Comparison of ENCODE assay signal across 35 mouse cellular contexts in the genomic region with DNA sequence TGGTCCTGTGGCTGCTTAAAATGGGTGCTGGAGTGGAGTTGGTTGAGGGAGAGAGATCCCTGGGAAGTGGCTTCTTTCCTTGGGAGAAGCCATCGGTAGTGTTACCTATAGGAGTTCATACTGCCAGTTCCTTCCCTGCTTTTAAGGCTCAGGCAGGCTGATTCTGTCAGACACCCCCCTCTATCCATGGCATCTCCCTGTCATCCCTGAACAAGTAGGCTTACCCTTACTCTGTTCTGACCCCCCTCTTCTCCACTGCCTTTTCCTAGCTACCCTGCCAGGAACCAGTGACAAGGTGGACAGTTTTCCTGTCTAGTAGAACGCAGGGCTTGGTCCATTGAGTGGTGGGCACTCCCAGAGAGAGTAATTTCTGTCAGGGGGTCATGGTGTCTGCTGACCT. TPM values are rescaled to one million over a fixed set of nuclear protein-coding genes. Genes with fewer than 3 reads are reported as not detected.
DNase-seq lines count a peak whose midpoint lies in the region; ATAC-seq and TF ChIP-seq lines count a peak whose summit lies in the region.
"Had no signal": no experiment of that assay in that cellular context is flagged by ENCODE, and none has a peak within 500 bp of the region (broad histone marks: within the 10 kb centered on the region; RNA-seq: fewer than 3 reads in every experiment).

No protein-coding gene starts in this region.

- no peak overlapping the region for H3K9ac ChIP-seq in intestine, postnatal 0 days (ENCODE audit: low read depth, low read length)
- H3K9ac ChIP-seq in intestine, embryonic 15.5 days = no peak overlapping the region
- no peak overlapping the region for H3K9ac ChIP-seq in liver, embryonic 15.5 days

- peak; percentile 49 for DNase-seq in cerebellum, adult 9-10 months
- no peak for DNase-seq in cerebellum, adult 2 months
- peak; percentile 89 for DNase-seq in heart, adult 11 months
- no peak for DNase-seq in heart, postnatal 25 days (ENCODE audit: low spot score)
- no peak for DNase-seq in liver
- DNase-seq: adrenal gland, postnatal 10 days; adrenal gland, postnatal 36 days; B cell, adult 2 months; cerebellum, adult 11 months; cerebellum, postnatal 10 days; cerebellum, postnatal 36 days; gastrocnemius, postnatal 25 days; heart, postnatal 4 days; kidney, adult 11 months; kidney, adult 8-10 months had no signal

- no peaks in the 10 kb centered on the region for H3K27me3 ChIP-seq in cerebellum, adult 2 months (ENCODE audit: control insufficient read depth, insufficient read depth, low read length)
- H3K27me3 ChIP-seq in intestine, postnatal 0 days (replicated peaks; ENCODE audit: control insufficient read depth, insufficient read depth, low read length) = no peaks in the 10 kb centered on the region
- no peaks in the 10 kb centered on the region for H3K27me3 ChIP-seq in intestine, embryonic 15.5 days (replicated peaks)
- H3K27me3 ChIP-seq in liver, embryonic 15.5 days = peaks cover 11% of the 10 kb centered on the region; the same call in 1 of the 2 replicates

- peaks cover 4% of the 10 kb centered on the region; the same call in 1 of the 2 replicates for H3K36me3 ChIP-seq in intestine, postnatal 0 days (ENCODE audit: control insufficient read depth, insufficient read depth)
- H3K36me3 ChIP-seq in intestine, embryonic 15.5 days = 0 out of 2 replicates have a peak, but pooled peaks cover 4% of the 10 kb centered on the region
- 0 out of 2 replicates have a peak, but pooled peaks cover 5% of the 10 kb centered on the region for H3K36me3 ChIP-seq in liver, embryonic 15.5 days (replicated peaks)

- H3K9me3 ChIP-seq in intestine, postnatal 0 days (ENCODE audit: control insufficient read depth) = no peaks in the 10 kb centered on the region
- no peaks in the 10 kb centered on the region for H3K9me3 ChIP-seq in intestine, embryonic 15.5 days
- H3K9me3 ChIP-seq in liver, embryonic 15.5 days (replicated peaks) = no peaks in the 10 kb centered on the region
- H3K9me3 ChIP-seq: forebrain, embryonic 10.5 days; forebrain, embryonic 13.5 days; G1E had no signal

- peaks cover 14% of the 10 kb centered on the region for H3K4me1 ChIP-seq in cerebellum, adult 2 months (ENCODE audit: control insufficient read depth, insufficient read depth, low read length)
- H3K4me1 ChIP-seq in intestine, postnatal 0 days (replicated peaks; ENCODE audit: control insufficient read depth, insufficient read depth, low read length) = 0 out of 2 replicates have a peak, but pooled peaks cover 6% of the 10 kb centered on the region
- H3K4me1 ChIP-seq in intestine, embryonic 15.5 days (replicated peaks) = peaks cover 38% of the 10 kb centered on the region
- H3K4me1 ChIP-seq in liver, embryonic 15.5 days (replicated peaks) = peaks cover 64% of the 10 kb centered on the region

- intact Hi-C loops in heart, postnatal 25 days (cut with DNase I) = loop anchor here (10.0 kb wide), 1 partner anchor 310 kb away; the partner anchor contains the start of genes Mrgbp and Ogfr

- no peak overlapping the region for H3K4me3 ChIP-seq in cerebellum, adult 2 months (replicated peaks; ENCODE audit: insufficient read depth, low read depth, low read length)
- no peak overlapping the region for H3K4me3 ChIP-seq in intestine, postnatal 0 days (ENCODE audit: low read depth, low read length)
- H3K4me3 ChIP-seq in intestine, embryonic 15.5 days (replicated peaks) = no peak overlapping the region
- H3K4me3 ChIP-seq in liver, embryonic 15.5 days (replicated peaks) = no peak overlapping the region

- TF ChIP-seq CTCF in cerebellum, adult 2 months (IDR thresholded peaks at IDR 0.05; ENCODE audit: borderline replicate concordance, insufficient read depth, low read depth, low read length) = no peak
- TF ChIP-seq CTCF in intestine, postnatal 0 days (IDR thresholded peaks at IDR 0.05; ENCODE audit: low read depth) = no peak

- H3K27ac ChIP-seq in cerebellum, adult 2 months (ENCODE audit: insufficient read depth, low read length) = no peak overlapping the region
- no peak overlapping the region for H3K27ac ChIP-seq in intestine, postnatal 0 days (ENCODE audit: low read depth, low read length)
- no peak overlapping the region for H3K27ac ChIP-seq in intestine, embryonic 15.5 days
- H3K27ac ChIP-seq in liver, embryonic 15.5 days (replicated peaks) = no peak overlapping the region
- H3K27ac ChIP-seq: forebrain, embryonic 13.5 days; hindbrain, embryonic 14.5 days; hindbrain, postnatal 0 days had no signal

- WGBS in cerebellum, adult 2 months = 88% methylated on average over 2 of the region's 2 CpGs
- 92% methylated on average over 2 of the region's 2 CpGs for WGBS in intestine, postnatal 0 days
- WGBS in intestine, embryonic 15.5 days = 86% methylated on average over 2 of the region's 2 CpGs
- WGBS in liver, embryonic 15.5 days (ENCODE audit: insufficient replicate concordance) = 64% methylated on average over 2 of the region's 2 CpGs

- 0 out of 2 replicates have a peak overlapping the region, but pooled peaks have one; percentile 97 for H3K4me2 ChIP-seq in intestine, postnatal 0 days (replicated peaks; ENCODE audit: low read depth)
- H3K4me2 ChIP-seq in intestine, embryonic 15.5 days (replicated peaks) = no peak overlapping the region
- H3K4me2 ChIP-seq in liver, embryonic 15.5 days = peak overlapping the region; percentile 77

- no peak for TF ChIP-seq POLR2A in cerebellum, adult 2 months (IDR thresholded peaks at IDR 0.05; ENCODE audit: borderline replicate concordance, insufficient read depth, low read length)

- no peak for ATAC-seq in intestine, postnatal 0 days
- ATAC-seq in intestine, embryonic 15.5 days = no peak
- ATAC-seq in liver, embryonic 15.5 days (ENCODE audit: insufficient read depth) = no peak

RNA-seq across cellular contexts. Expression of gene Cables2, which starts 1.2 kb away (rescaled TPM):
- polyA plus RNA-seq in cerebellum, adult 2 months (2012; rRNA removed) = 46.3 and 51.7 TPM in 2 replicates
- 10 to 100 TPM; 13.0 to 13.8 TPM for total RNA-seq in heart, postnatal 25 days (2021)
- polyA plus RNA-seq in intestine, postnatal 0 days (2015; fragmentation: Nextera tagmentation; extraction: Ambion mirVana) = 8.2 and 8.4 TPM in 2 replicates
- 11.4 and 12.7 TPM in 2 replicates for polyA plus RNA-seq in intestine, embryonic 15.5 days (2015; fragmentation: Nextera tagmentation; extraction: Ambion mirVana)
- 3.4 and 3.5 TPM in 2 replicates for polyA plus RNA-seq in liver, embryonic 15.5 days (2015; fragmentation: Nextera tagmentation; extraction: Ambion mirVana)

RNA-seq across cellular contexts. Expression of gene Rbbp8nl, which starts 15.2 kb away (rescaled TPM):
- polyA plus RNA-seq in cerebellum, adult 2 months (2012; rRNA removed) = not detected in 2 replicates
- not detected for total RNA-seq in heart, postnatal 25 days (2021)
- 0.18 and 0.25 TPM in 2 replicates for polyA plus RNA-seq in intestine, postnatal 0 days (2015; fragmentation: Nextera tagmentation; extraction: Ambion mirVana)
- 2.8 and 3.8 TPM in 2 replicates for polyA plus RNA-seq in intestine, embryonic 15.5 days (2015; fragmentation: Nextera tagmentation; extraction: Ambion mirVana)
- polyA plus RNA-seq in liver, embryonic 15.5 days (2015; fragmentation: Nextera tagmentation; extraction: Ambion mirVana) = not detected in 2 replicates
- total RNA-seq: adrenal gland, adult 18-20 months; adrenal gland, postnatal 10 days; adrenal gland, postnatal 36 days; CH12.LX; gastrocnemius, adult 18-20 months; gastrocnemius, postnatal 25 days; granulocyte monocyte progenitor cell, adult 5-6 weeks; heart, adult 8-10 months; heart, postnatal 4 days; hindbrain, postnatal 0 days had no signal
- polyA plus RNA-seq: forebrain, embryonic 13.5 days; forebrain, embryonic 16.5 days; G1E; heart, embryonic 14.5 days; heart, postnatal 0 days; hindbrain, embryonic 11.5 days; hindbrain, embryonic 14.5 days; hindbrain, postnatal 0 days; inflammation-experienced regulatory T-cells, adult 6 months; Patski had no signal

RNA-seq across cellular contexts. Expression of gene Rps21, which starts 17.3 kb away (rescaled TPM):
- polyA plus RNA-seq in cerebellum, adult 2 months (2012; rRNA removed) = 1,729 and 1,776 TPM in 2 replicates
- total RNA-seq in heart, postnatal 25 days (2021) = 100 to 1,000 TPM; 471 to 515 TPM
- 442 and 454 TPM in 2 replicates for polyA plus RNA-seq in intestine, postnatal 0 days (2015; fragmentation: Nextera tagmentation; extraction: Ambion mirVana)
- polyA plus RNA-seq in intestine, embryonic 15.5 days (2015; fragmentation: Nextera tagmentation; extraction: Ambion mirVana) = 577 and 672 TPM in 2 replicates
- polyA plus RNA-seq in liver, embryonic 15.5 days (2015; fragmentation: Nextera tagmentation; extraction: Ambion mirVana) = 223 and 320 TPM in 2 replicates

RNA-seq across cellular contexts. Expression of gene Lama5, which starts 48.9 kb away (rescaled TPM):
- polyA plus RNA-seq in cerebellum, adult 2 months (2012; rRNA removed) = 6.4 and 7.0 TPM in 2 replicates
- 10 to 100 TPM; 50.3 to 58.2 TPM for total RNA-seq in heart, postnatal 25 days (2021)
- 19.8 and 23.5 TPM in 2 replicates for polyA plus RNA-seq in intestine, postnatal 0 days (2015; fragmentation: Nextera tagmentation; extraction: Ambion mirVana)
- polyA plus RNA-seq in intestine, embryonic 15.5 days (2015; fragmentation: Nextera tagmentation; extraction: Ambion mirVana) = 30.9 and 37.8 TPM in 2 replicates
- polyA plus RNA-seq in liver, embryonic 15.5 days (2015; fragmentation: Nextera tagmentation; extraction: Ambion mirVana) = 1.6 and 1.9 TPM in 2 replicates

RNA-seq across cellular contexts. Expression of gene Gata5, which starts 60.0 kb away (rescaled TPM):
- polyA plus RNA-seq in cerebellum, adult 2 months (2012; rRNA removed) = not detected in 2 replicates
- 1 to 10 TPM in 1 of 2 experiments, under 1 TPM in 1; 0.98 to 1.1 TPM for total RNA-seq in heart, postnatal 25 days (2021)
- polyA plus RNA-seq in intestine, postnatal 0 days (2015; fragmentation: Nextera tagmentation; extraction: Ambion mirVana) = 20.9 and 23.9 TPM in 2 replicates
- polyA plus RNA-seq in intestine, embryonic 15.5 days (2015; fragmentation: Nextera tagmentation; extraction: Ambion mirVana) = 8.6 and 8.8 TPM in 2 replicates
- 0.25 and 0.37 TPM in 2 replicates for polyA plus RNA-seq in liver, embryonic 15.5 days (2015; fragmentation: Nextera tagmentation; extraction: Ambion mirVana)
- total RNA-seq: CH12.LX; gastrocnemius, adult 18-20 months; gastrocnemius, postnatal 25 days; granulocyte monocyte progenitor cell, adult 5-6 weeks; hindbrain, postnatal 0 days had no signal
- polyA plus RNA-seq: embryonic facial prominence, embryonic 14.5 days; forebrain, embryonic 10.5 days; forebrain, embryonic 13.5 days; forebrain, embryonic 16.5 days; G1E; hindbrain, embryonic 11.5 days; hindbrain, postnatal 0 days; inflammation-experienced regulatory T-cells, adult 6 months; Patski had no signal

Comparison
In these comparisons a context has a peak if more than half of its experiments do, and no peak if none do; other contexts are left out.
1. DNase-seq: peak in cerebellum, adult 9-10 months (single experiment) and heart, adult 11 months (single experiment); none in cerebellum, adult 2 months (0 of 2), heart, postnatal 25 days (single experiment) and liver (single experiment).